8 mouse cellular contexts compared by ENCODE assay signal in genomic region chr13:67268568-67269369, GRCm38 (mm10). TPM values are rescaled to one million over a fixed set of nuclear protein-coding genes. Genes with fewer than 3 reads are reported as not detected.
DNase-seq lines count a peak whose midpoint lies in the region; ATAC-seq lines count a peak whose summit lies in the region.

No protein-coding gene starts in this region.

- peak overlapping the region; percentile 64 for H3K27ac ChIP-seq in hindbrain, embryonic 15.5 days (replicated peaks)

- peak; percentile 98 for ATAC-seq in hindbrain, embryonic 15.5 days (ENCODE audit: low FRiP score, low read depth)

- DNase-seq in ZHBTc4 (ENCODE audit: low read depth, low spot score) = peak; percentile 86
- DNase-seq in cerebellum, postnatal 4 days (ENCODE audit: low spot score in 2 of 2) = peak; percentile 33 to 47
- DNase-seq in frontal cortex, postnatal 36 days (ENCODE audit: low spot score in 2 of 2) = peak; percentile 74 to 91
- peak; percentile 68 to 75 for DNase-seq in layer of hippocampus, postnatal 36 days
- DNase-seq in lung, postnatal 25 days (ENCODE audit: low spot score) = peak; percentile 91
- DNase-seq in retina, adult 2 months (ENCODE audit: low read depth, low spot score) = peak; percentile 74
- peak; percentile 72 for DNase-seq in thymus, postnatal 25 days

- H3K9me3 ChIP-seq in hindbrain, embryonic 15.5 days = 0 out of 2 replicates have a peak, but pooled peaks cover 4% of the 10 kb centered on the region

- H3K4me3 ChIP-seq in hindbrain, embryonic 15.5 days = peak overlapping the region; percentile 55

- H3K36me3 ChIP-seq in hindbrain, embryonic 15.5 days = peaks cover 5% of the 10 kb centered on the region; the same call in 1 of the 2 replicates

- no peaks in the 10 kb centered on the region for H3K27me3 ChIP-seq in hindbrain, embryonic 15.5 days

- peak overlapping the region; percentile 54 for H3K9ac ChIP-seq in hindbrain, embryonic 15.5 days

- peak overlapping the region; percentile 68 for H3K4me2 ChIP-seq in hindbrain, embryonic 15.5 days

- H3K4me1 ChIP-seq in hindbrain, embryonic 15.5 days (replicated peaks) = peaks cover 13% of the 10 kb centered on the region

- 9% methylated on average over 18 of the region's 18 CpGs for WGBS in hindbrain, embryonic 15.5 days

RNA-seq across cellular contexts. Expression of gene Zfp458, which starts 9.5 kb away (rescaled TPM):
- polyA plus RNA-seq in hindbrain, embryonic 15.5 days (2015; fragmentation: Nextera tagmentation; extraction: Ambion mirVana) = 4.7 and 6.0 TPM in 2 replicates
- total RNA-seq in layer of hippocampus, postnatal 36 days (2021) = 10 to 100 TPM; 20.8 to 21.5 TPM

RNA-seq across cellular contexts. Expression of gene Zfp457, which starts 37.5 kb away (rescaled TPM):
- 1.1 and 1.3 TPM in 2 replicates for polyA plus RNA-seq in hindbrain, embryonic 15.5 days (2015; fragmentation: Nextera tagmentation; extraction: Ambion mirVana)
- total RNA-seq in layer of hippocampus, postnatal 36 days (2021) = 1 to 10 TPM; 4.6 to 5.8 TPM

Comparison
In these comparisons a context has a peak if more than half of its experiments do, and no peak if none do; other contexts are left out.
1. Peak in every context shown above with its lines: DNase-seq, ATAC-seq, H3K4me3 ChIP-seq and H3K27ac ChIP-seq.
2. DNase-seq: peak in every context shown above with its lines; median percentile 91 in lung, postnatal 25 days; 86 in ZHBTc4; 82 in frontal cortex, postnatal 36 days; 74 in retina, adult 2 months; 72 in thymus, postnatal 25 days; 72 in layer of hippocampus, postnatal 36 days; 40 in cerebellum, postnatal 4 days.